Mouse (Mus musculus) layer of hippocampus, adult 9-10 months (tissue): Measurements from ENCODE around the gene Gm42420.

ENCODE experiments used
- DNase-seq: peaks from one replicate; pipeline ENCODE4 v3.0.0; 2022; ENCODE audit warnings: low spot score

The Gm42420 gene

GRCm38 (mm10) chr6:39585517-39585916 lies at the start of gene Gm42420:
TSS of gene Gm42420 (plus strand) at chr6:39585753.
- DNase-seq, result no peak

GRCm38 (mm10) chr6:39536621-39537020 lies 48.9 kb upstream of the Gm42420 start:
- DNase-seq, result no peak

GRCm38 (mm10) chr6:39537276-39537675 lies 48.3 kb upstream of the Gm42420 start:
- no peak for DNase-seq

GRCm38 (mm10) chr6:39538227-39538626 lies 47.3 kb upstream of the Gm42420 start:
- no peak for DNase-seq

- DNase-seq, result no peak
Measured at GRCm38 (mm10) chr6:39539679-39540155, 45.8 kb upstream of the Gm42420 start.

- no peak for DNase-seq
Measured at GRCm38 (mm10) chr6:39540563-39540962, 45.0 kb upstream of the Gm42420 start.

GRCm38 (mm10) chr6:39542631-39543597 lies 42.6 kb upstream of the Gm42420 start:
- DNase-seq, result no peak

GRCm38 (mm10) chr6:39543769-39544420 lies 41.7 kb upstream of the Gm42420 start:
- no peak for DNase-seq

- no peak for DNase-seq
Measured at GRCm38 (mm10) chr6:39545474-39545873, 40.1 kb upstream of the Gm42420 start.

- no peak for DNase-seq
Measured at GRCm38 (mm10) chr6:39548030-39548429, 37.5 kb upstream of the Gm42420 start.

GRCm38 (mm10) chr6:39551981-39552636 lies 33.4 kb upstream of the Gm42420 start:
- DNase-seq, result no peak

GRCm38 (mm10) chr6:39554888-39555647 lies 30.5 kb upstream of the Gm42420 start:
- DNase-seq, result no peak

GRCm38 (mm10) chr6:39555648-39555945 lies 30.0 kb upstream of the Gm42420 start:
- no peak for DNase-seq

- no peak for DNase-seq
Measured at GRCm38 (mm10) chr6:39556900-39557659, 28.5 kb upstream of the Gm42420 start.

GRCm38 (mm10) chr6:39557723-39558261 lies 27.8 kb upstream of the Gm42420 start, which contains the start of gene Dennd2a:
TSS of gene Dennd2a (minus strand) at chr6:39557867.
- DNase-seq, result peak; percentile 39

- no peak for DNase-seq
Measured at GRCm38 (mm10) chr6:39559276-39559939, 26.1 kb upstream of the Gm42420 start.

- DNase-seq, result peak; percentile 98
Measured at GRCm38 (mm10) chr6:39562166-39563015, 23.2 kb upstream of the Gm42420 start.

GRCm38 (mm10) chr6:39567528-39567927 lies 18.0 kb upstream of the Gm42420 start:
- DNase-seq, result no peak

GRCm38 (mm10) chr6:39570426-39570825 lies 15.1 kb upstream of the Gm42420 start:
- no peak for DNase-seq
